Mouse (Mus musculus) lung, postnatal 0 days (tissue): ENCODE results near the gene Tmem163.

Experiments
- CTCF ChIP-seq: IDR thresholded peaks from 2 replicates; pipeline ENCODE4 v1.5.1; 2016; ENCODE audit warnings: antibody characterized with exemption, mild to moderate bottlenecking
- EP300 ChIP-seq: IDR thresholded peaks from 2 replicates; pipeline ENCODE4 v1.6.1; 2016; ENCODE audit warnings: antibody characterized with exemption, mild to moderate bottlenecking, control low read depth

DNA sequence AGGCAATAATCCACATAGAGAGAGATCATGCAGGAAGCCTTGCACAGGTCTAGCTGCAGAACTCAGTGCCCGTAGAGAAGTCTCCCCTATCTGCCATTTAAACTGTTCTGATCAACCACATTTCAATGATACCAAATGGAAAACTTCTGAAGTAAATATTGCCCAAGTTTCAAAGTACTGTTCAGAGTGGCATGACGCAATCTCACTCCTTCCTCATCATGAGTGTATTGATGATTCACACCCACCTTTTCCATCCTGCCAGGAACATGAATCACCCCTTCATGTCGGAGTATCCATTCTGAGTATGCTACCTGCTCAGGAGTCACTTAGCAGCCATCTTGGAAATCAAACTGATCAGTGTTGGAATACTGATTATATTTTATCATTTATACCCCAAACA lies 71.0 kb downstream of the Tmem163 start:
- TF ChIP-seq CTCF (no peak), EP300 (peak; percentile 89)
